Mouse (Mus musculus) kidney, postnatal 0 days (tissue): ENCODE results near the gene Rps3. TPM values are rescaled to one million over a fixed set of nuclear protein-coding genes. Genes with fewer than 3 reads are reported as not detected.
A peak's percentile ranks its signal among the peaks of the same experiment; 100 is the strongest.

Source experiments
- ATAC-seq: fragments of 200-750 bp; cut with Nextera tagmentation; replicated peaks from 2 replicates; pipeline ENCODE4 v1.8.0; 2017; ENCODE audit warnings: low read depth, moderate number of reproducible peaks, moderate TSS enrichment, moderate library complexity; ENCODE audit not compliant: low FRiP score
- DNase-seq: peaks from one replicate; pipeline ENCODE4 v3.0.0-alpha.2; 2016; ENCODE audit warnings: low spot score
- H3K27ac ChIP-seq: fragments of 300-500 bp; sonication (generic); 2 replicates; pipeline ENCODE4 v1.5.1; 2014; ENCODE audit warnings: mild to moderate bottlenecking
- H3K27me3 ChIP-seq: fragments of 300-500 bp; sonication (generic); 2 replicates; pipeline ENCODE4 v1.6.1; 2014; ENCODE audit warnings: low read length, mixed read lengths; ENCODE audit not compliant: insufficient read depth
- H3K36me3 ChIP-seq: fragments of 300-500 bp; sonication (generic); 2 replicates; pipeline ENCODE4 v1.6.1; 2014; ENCODE audit warnings: low read length, mixed read lengths; ENCODE audit not compliant: insufficient read depth
- H3K4me1 ChIP-seq: fragments of 300-500 bp; sonication (generic); replicated peaks from 2 replicates; pipeline ENCODE4 v1.6.1; 2014; ENCODE audit warnings: antibody characterized with exemption, low read length, mixed read lengths; ENCODE audit not compliant: insufficient read depth
- H3K4me2 ChIP-seq: fragments of 300-500 bp; sonication (generic); 2 replicates; pipeline ENCODE4 v1.6.1; 2014; ENCODE audit warnings: mild to moderate bottlenecking, low read length, moderate library complexity, mixed read lengths
- H3K4me3 ChIP-seq: fragments of 300-500 bp; sonication (generic); replicated peaks from 2 replicates; pipeline ENCODE4 v1.5.1; 2014; ENCODE audit warnings: low read depth, low read length
- H3K9ac ChIP-seq: fragments of 300-500 bp; sonication (generic); 2 replicates; pipeline ENCODE4 v1.6.1; 2014; ENCODE audit warnings: low read depth, low read length
- H3K9me3 ChIP-seq: fragments of 300-500 bp; sonication (generic); replicated peaks from 2 replicates; pipeline ENCODE4 v1.6.1; 2016; ENCODE audit warnings: low read length, inconsistent platforms, mixed read lengths
- CTCF ChIP-seq: IDR thresholded peaks from 2 replicates; pipeline ENCODE4 v1.5.1; 2016; ENCODE audit warnings: antibody characterized with exemption, low read depth, mild to moderate bottlenecking, moderate library complexity
- WGBS: fragments of 180-500 bp; shearing (Covaris S2); extraction: QIAGEN DNeasy Blood & Tissue Kit; methylation state at CpG from one replicate; pipeline ENCODE4 v1.1.7; 2014; 5-methylcytosine and 5-hydroxymethylcytosine counted together
- polyA plus RNA-seq: library from polyadenylated mRNA; unstranded; fragments of >200 nt; fragmentation: Nextera tagmentation; extraction: Ambion mirVana; gene quantifications from 2 replicates; pipeline ENCODE4 v1.2.1, GENCODE M21; 2015

Gene Rps3
- polyA plus RNA-seq, 1 experiment from 2014 or later: 942 TPM

DNA sequence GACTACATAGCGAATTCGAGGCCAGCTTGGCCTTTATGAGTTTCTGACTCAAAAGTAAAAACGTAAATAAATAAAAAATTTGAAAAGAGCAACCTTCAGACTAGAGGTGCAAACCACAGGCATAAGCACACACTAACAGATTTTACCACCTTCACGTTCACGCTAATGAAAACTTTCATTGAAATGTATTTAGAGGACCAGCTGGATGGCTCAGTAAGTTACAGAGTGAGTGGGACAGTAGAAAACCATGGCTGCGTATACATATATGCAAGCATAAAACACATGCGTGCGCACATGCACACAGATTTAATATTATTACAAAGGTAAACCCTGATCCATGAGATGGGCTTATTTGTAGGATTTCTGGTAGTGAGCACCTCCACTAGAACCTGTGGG is 384 bp upstream of the Rps3 start:
- no peaks in the 10 kb centered on the region for H3K27me3 ChIP-seq
- TF ChIP-seq CTCF: no peak
- H3K4me2 ChIP-seq: peak overlapping the region; percentile 32; the same call in 1 of the 2 replicates
- DNase-seq: no peak
- H3K9ac ChIP-seq: no peak overlapping the region
- 45% methylated on average over 8 of the region's 8 CpGs for WGBS
- peak overlapping the region; percentile 5; the same call in 1 of the 2 replicates for H3K27ac ChIP-seq
- ATAC-seq: 0 out of 2 replicates have a peak, but pooled peaks have one; percentile 8
- H3K9me3 ChIP-seq: no peaks in the 10 kb centered on the region
- H3K4me1 ChIP-seq: peaks cover 11% of the 10 kb centered on the region
- no peak overlapping the region for H3K4me3 ChIP-seq
- peaks cover 26% of the 10 kb centered on the region for H3K36me3 ChIP-seq

DNA sequence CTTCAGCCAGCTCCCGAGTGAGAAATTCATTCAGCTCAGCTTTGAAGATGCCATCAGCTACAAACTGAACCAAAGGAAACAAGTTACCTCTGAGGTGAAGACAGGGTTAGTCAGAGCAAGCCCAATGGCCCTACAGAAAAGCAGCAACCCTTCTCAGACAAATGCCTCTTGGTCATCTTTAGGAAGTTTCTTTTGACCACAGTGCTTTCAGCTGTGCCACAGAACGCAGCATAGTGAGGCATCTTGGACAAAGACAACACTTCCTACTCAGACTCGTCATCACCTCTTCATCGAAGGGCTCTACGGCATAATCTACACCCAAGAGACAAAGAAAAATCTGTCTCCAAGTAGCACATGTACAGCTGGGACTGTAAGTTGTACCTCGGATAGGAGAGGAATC is 901 bp downstream of the Rps3 start:
- no peak for TF ChIP-seq CTCF
- WGBS: under 1% methylated on average over 6 of the region's 6 CpGs
- Histone ChIP-seq H3K9me3 (no peaks in the 10 kb centered on the region), H3K27ac (peak overlapping the region; percentile 86), H3K27me3 (no peaks in the 10 kb centered on the region), H3K4me1 (peaks cover 11% of the 10 kb centered on the region), H3K4me2 (peak overlapping the region; percentile 83), H3K36me3 (peaks cover 38% of the 10 kb centered on the region), H3K9ac (peak overlapping the region; percentile 72), H3K4me3 (peak overlapping the region; percentile 72)
- ATAC-seq (no peak), DNase-seq (no peak)

DNA sequence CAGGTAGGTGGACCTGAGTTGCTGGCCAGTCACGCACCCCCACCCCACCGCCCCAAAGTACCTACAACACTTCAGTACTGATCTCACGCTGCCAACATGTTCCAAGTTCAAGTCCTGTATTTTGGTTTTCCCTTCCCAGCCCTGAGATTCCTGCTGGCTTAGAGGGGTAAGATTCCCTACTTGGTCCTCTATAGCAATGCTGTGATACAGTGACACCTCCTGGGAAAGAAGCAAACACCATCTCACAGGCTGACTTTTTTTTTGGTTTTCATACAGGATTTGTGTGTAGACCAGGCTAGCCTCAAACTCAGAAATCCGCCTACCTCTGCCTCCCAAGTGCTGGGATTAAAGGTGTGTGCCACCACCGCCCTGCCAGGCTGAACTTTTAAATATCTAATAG is 6.3 kb downstream of the Rps3 start:
- Histone ChIP-seq H3K9ac (no peak overlapping the region), H3K4me1 (peaks cover 9% of the 10 kb centered on the region), H3K4me3 (no peak overlapping the region), H3K9me3 (no peaks in the 10 kb centered on the region), H3K4me2 (no peak overlapping the region), H3K27ac (no peak overlapping the region), H3K27me3 (no peaks in the 10 kb centered on the region), H3K36me3 (peaks cover 40% of the 10 kb centered on the region)
- WGBS: 87% methylated on average over 5 of the region's 5 CpGs
- no peak for ATAC-seq
- peak; percentile 35; the same call in 1 of the 2 replicates for TF ChIP-seq CTCF
- DNase-seq: peak; percentile 29

DNA sequence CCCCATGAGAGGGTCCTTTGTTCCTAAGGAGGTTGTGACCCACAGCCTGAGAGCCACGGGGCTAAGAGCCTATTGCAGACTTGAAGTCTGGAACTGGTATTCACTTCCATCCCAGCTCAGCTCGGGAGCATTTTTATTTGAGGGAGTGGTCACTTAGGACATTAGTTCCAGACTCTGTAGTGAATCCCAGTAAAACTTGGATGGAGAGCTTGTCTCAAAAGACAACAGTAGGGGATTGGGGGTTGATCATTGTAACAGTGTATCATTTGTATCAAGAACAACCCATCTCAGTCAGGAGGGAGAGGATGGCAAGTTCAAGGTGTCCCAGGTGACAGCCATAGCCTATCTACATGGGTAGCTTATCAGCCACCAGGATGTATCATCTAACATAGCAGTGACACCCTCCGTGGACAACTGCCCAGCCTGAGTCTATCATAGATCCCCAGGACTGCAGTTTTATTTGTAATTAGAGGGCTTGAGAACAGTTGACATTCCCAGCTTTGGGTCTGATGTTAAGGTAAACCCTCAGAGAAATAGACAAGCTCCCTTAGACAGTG is 6.9 kb downstream of the Rps3 start:
- WGBS: 45% methylated on average over 3 of the region's 3 CpGs
- Histone ChIP-seq H3K4me3 (no peak overlapping the region), H3K4me2 (no peak overlapping the region), H3K27me3 (no peaks in the 10 kb centered on the region), H3K9me3 (no peaks in the 10 kb centered on the region), H3K4me1 (peaks cover 3% of the 10 kb centered on the region), H3K36me3 (peaks cover 35% of the 10 kb centered on the region), H3K27ac (no peak overlapping the region), H3K9ac (no peak overlapping the region)
- ATAC-seq: no peak
- no peak for DNase-seq
- TF ChIP-seq CTCF: no peak

DNA sequence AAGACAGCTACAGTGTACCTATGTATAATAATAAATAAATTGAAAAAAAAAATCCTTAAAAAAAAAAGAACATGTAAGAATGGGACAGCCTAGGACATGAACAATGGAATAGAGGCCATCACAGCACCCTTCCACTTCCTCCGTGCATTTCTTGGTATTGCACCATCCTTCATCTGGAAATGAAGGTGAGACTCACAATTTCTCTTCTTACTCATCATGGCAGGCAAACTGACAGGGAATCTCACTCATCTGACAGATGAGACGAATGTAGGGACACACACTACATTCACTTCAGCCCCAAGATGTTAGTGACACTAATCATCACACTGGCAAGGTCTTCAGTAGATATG is 8.0 kb downstream of the Rps3 start:
- Histone ChIP-seq H3K9ac (no peak overlapping the region), H3K4me3 (no peak overlapping the region), H3K4me2 (no peak overlapping the region), H3K36me3 (peaks cover 30% of the 10 kb centered on the region), H3K4me1 (no peaks in the 10 kb centered on the region; the same call in none of the 2 replicates), H3K27ac (no peak overlapping the region), H3K27me3 (no peaks in the 10 kb centered on the region), H3K9me3 (no peaks in the 10 kb centered on the region)
- TF ChIP-seq CTCF: no peak
- no peak for DNase-seq
- ATAC-seq: no peak
- 87% methylated on average over 2 of the region's 2 CpGs for WGBS

DNA sequence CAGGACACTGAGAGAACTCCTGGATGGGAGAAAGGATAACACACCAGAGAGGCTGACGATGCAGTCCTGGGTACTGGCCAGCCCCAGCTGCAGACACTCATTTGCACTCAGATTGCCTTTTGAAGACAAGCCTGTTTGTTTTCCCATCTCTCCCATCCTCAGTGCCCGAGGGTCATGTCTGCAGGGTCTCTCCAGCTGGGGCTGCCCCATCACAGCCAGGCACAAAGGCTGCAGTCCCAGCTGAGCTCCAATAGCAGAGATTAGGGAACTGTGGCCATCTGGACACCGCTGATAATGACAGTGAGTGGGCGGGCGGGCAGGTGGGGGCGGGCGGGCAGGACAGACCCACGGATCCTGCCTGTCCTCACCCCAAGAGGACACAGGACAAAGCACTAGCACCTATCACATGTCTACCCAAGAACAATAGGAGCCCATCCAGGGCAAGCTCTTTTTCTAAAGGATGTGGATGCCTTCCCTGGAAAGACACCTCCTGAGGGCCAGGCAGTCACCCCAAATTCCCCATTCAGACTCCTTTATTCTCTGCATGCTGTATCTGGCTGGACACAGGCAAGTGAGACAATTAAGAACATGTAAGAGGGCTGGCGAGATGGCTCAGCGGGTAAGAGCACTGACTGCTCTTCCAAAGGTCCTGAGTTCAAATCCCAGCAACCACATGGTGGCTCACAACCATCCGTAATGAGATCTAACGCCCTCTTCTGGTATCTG is 8.5 kb downstream of the Rps3 start:
- Histone ChIP-seq H3K9ac (no peak overlapping the region), H3K27ac (no peak overlapping the region)
- whole genome bisulfite sequencing: 58% methylated on average over 12 of the region's 12 CpGs

More for the DNA sequence above, 8.5 kb downstream of the Rps3 start:
- ATAC-seq (no peak), DNase-seq (no peak)
- H3K9me3 ChIP-seq: no peaks in the 10 kb centered on the region
- no peak overlapping the region for H3K4me2 ChIP-seq
- no peak overlapping the region for H3K4me3 ChIP-seq
- H3K36me3 ChIP-seq: peaks cover 24% of the 10 kb centered on the region
- TF ChIP-seq CTCF: 0 out of 2 replicates have a peak, but pooled peaks have one; percentile 9
- H3K4me1 ChIP-seq: no peaks in the 10 kb centered on the region; the same call in none of the 2 replicates
- no peaks in the 10 kb centered on the region for H3K27me3 ChIP-seq
